Mouse (Mus musculus): ENCODE results near the gene Dgki. TPM values are rescaled to one million over a fixed set of nuclear protein-coding genes. Genes with fewer than 3 reads are reported as not detected.

The Dgki gene
- total and polyA plus RNA-seq, 3 experiments = 0.05 TPM; not detected in 2

- Histone ChIP-seq H3K4me3 (ENCODE audit: low read depth, low read length) (no peak overlapping the region), H3K36me3 (replicated peaks) (no peaks in the 10 kb centered on the region), H3K4me1 (ENCODE audit: insufficient read depth, low read depth, low read length) (no peaks in the 10 kb centered on the region), H3K9me3 (replicated peaks) (no peaks in the 10 kb centered on the region; the same call in 1 of the 2 replicates), H3K27me3 (ENCODE audit: insufficient read depth, low read length) (no peaks in the 10 kb centered on the region)
- no peak for TF ChIP-seq POLR2AphosphoS5 (IDR thresholded peaks at IDR 0.05; ENCODE audit: insufficient replicate concordance, low read depth, low read length)
- no peak for TF ChIP-seq CTCF (IDR thresholded peaks at IDR 0.05; ENCODE audit: low read depth, low read length)
- TF ChIP-seq GATA2 (IDR thresholded peaks at IDR 0.05; ENCODE audit: borderline replicate concordance, low read depth, low read length) = no peak
- no peak for TF ChIP-seq TAL1 (conservative IDR thresholded peaks at IDR 0.05; ENCODE audit: low read depth, low read length)
- no peak for TF ChIP-seq GATA1 (IDR thresholded peaks at IDR 0.05; ENCODE audit: borderline replicate concordance, low read length)
- ATAC-seq (ENCODE audit: extremely low read depth, insufficient number of reproducible peaks, low FRiP score, poor library complexity, severe bottlenecking) (no peak), DNase-seq (ENCODE audit: low spot score) (no peak)
Observed at GRCm38 (mm10) chr6:37195766-37196165, 104.2 kb downstream of the Dgki start.

GRCm38 (mm10) chr6:37181961-37182360, 118.0 kb downstream of the Dgki start:
- Histone ChIP-seq H3K36me3 (replicated peaks) (no peaks in the 10 kb centered on the region), H3K4me1 (ENCODE audit: insufficient read depth, low read depth, low read length) (no peaks in the 10 kb centered on the region), H3K4me3 (ENCODE audit: low read depth, low read length) (no peak overlapping the region), H3K9me3 (replicated peaks) (0 out of 2 replicates have a peak, but pooled peaks cover 4% of the 10 kb centered on the region), H3K27me3 (ENCODE audit: insufficient read depth, low read length) (no peaks in the 10 kb centered on the region)
- DNase-seq (ENCODE audit: low spot score) (no peak), ATAC-seq (ENCODE audit: extremely low read depth, insufficient number of reproducible peaks, low FRiP score, poor library complexity, severe bottlenecking) (no peak)
- TF ChIP-seq POLR2AphosphoS5 (IDR thresholded peaks at IDR 0.05; ENCODE audit: insufficient replicate concordance, low read depth, low read length) (no peak), GATA1 (IDR thresholded peaks at IDR 0.05; ENCODE audit: borderline replicate concordance, low read length) (no peak), CTCF (IDR thresholded peaks at IDR 0.05; ENCODE audit: low read depth, low read length) (no peak), TAL1 (conservative IDR thresholded peaks at IDR 0.05; ENCODE audit: low read depth, low read length) (no peak)

- no peaks in the 10 kb centered on the region for H3K36me3 ChIP-seq (replicated peaks)
- no peak overlapping the region for H3K4me3 ChIP-seq (ENCODE audit: low read depth, low read length)
- no peak for ATAC-seq (ENCODE audit: extremely low read depth, insufficient number of reproducible peaks, low FRiP score, poor library complexity, severe bottlenecking)
- no peaks in the 10 kb centered on the region for H3K4me1 ChIP-seq (ENCODE audit: insufficient read depth, low read depth, low read length)
- DNase-seq (ENCODE audit: low spot score) = no peak
- no peaks in the 10 kb centered on the region for H3K9me3 ChIP-seq (replicated peaks)
- H3K27me3 ChIP-seq (ENCODE audit: insufficient read depth, low read length) = no peaks in the 10 kb centered on the region
- TF ChIP-seq GATA2 (IDR thresholded peaks at IDR 0.05; ENCODE audit: borderline replicate concordance, low read depth, low read length) = no peak
- no peak for TF ChIP-seq TAL1 (conservative IDR thresholded peaks at IDR 0.05; ENCODE audit: low read depth, low read length)
- no peak for TF ChIP-seq CTCF (IDR thresholded peaks at IDR 0.05; ENCODE audit: low read depth, low read length)
- TF ChIP-seq GATA1 (IDR thresholded peaks at IDR 0.05; ENCODE audit: borderline replicate concordance, low read length) = no peak
- no peak for TF ChIP-seq POLR2AphosphoS5 (IDR thresholded peaks at IDR 0.05; ENCODE audit: insufficient replicate concordance, low read depth, low read length)
Observed at GRCm38 (mm10) chr6:37171149-37171832, 128.7 kb downstream of the Dgki start.

GRCm38 (mm10) chr6:37158880-37159279, 141.1 kb downstream of the Dgki start:
- no peaks in the 10 kb centered on the region for H3K4me1 ChIP-seq (ENCODE audit: insufficient read depth, low read depth, low read length)

GRCm38 (mm10) chr6:37154051-37154450, 145.9 kb downstream of the Dgki start:
- TF ChIP-seq GATA2 (IDR thresholded peaks at IDR 0.05; ENCODE audit: borderline replicate concordance, low read depth, low read length) (no peak), POLR2AphosphoS5 (IDR thresholded peaks at IDR 0.05; ENCODE audit: insufficient replicate concordance, low read depth, low read length) (no peak), TAL1 (conservative IDR thresholded peaks at IDR 0.05; ENCODE audit: low read depth, low read length) (no peak), CTCF (IDR thresholded peaks at IDR 0.05; ENCODE audit: low read depth, low read length) (no peak), GATA1 (IDR thresholded peaks at IDR 0.05; ENCODE audit: borderline replicate concordance, low read length) (no peak)
- ATAC-seq (ENCODE audit: extremely low read depth, insufficient number of reproducible peaks, low FRiP score, poor library complexity, severe bottlenecking) (no peak), DNase-seq (ENCODE audit: low spot score) (no peak)
- H3K4me3 ChIP-seq (ENCODE audit: low read depth, low read length) = no peak overlapping the region
- no peaks in the 10 kb centered on the region for H3K9me3 ChIP-seq (replicated peaks)
- H3K4me1 ChIP-seq (ENCODE audit: insufficient read depth, low read depth, low read length) = no peaks in the 10 kb centered on the region
- no peaks in the 10 kb centered on the region for H3K27me3 ChIP-seq (ENCODE audit: insufficient read depth, low read length)
- H3K36me3 ChIP-seq (replicated peaks) = no peaks in the 10 kb centered on the region

More at GRCm38 (mm10) chr6:37158880-37159279, 141.1 kb downstream of the Dgki start:
- ATAC-seq (ENCODE audit: extremely low read depth, insufficient number of reproducible peaks, low FRiP score, poor library complexity, severe bottlenecking) (no peak), DNase-seq (ENCODE audit: low spot score) (no peak)
- Histone ChIP-seq H3K36me3 (replicated peaks) (no peaks in the 10 kb centered on the region), H3K9me3 (replicated peaks) (no peaks in the 10 kb centered on the region), H3K4me3 (ENCODE audit: low read depth, low read length) (no peak overlapping the region), H3K27me3 (ENCODE audit: insufficient read depth, low read length) (no peaks in the 10 kb centered on the region)
- no peak for TF ChIP-seq POLR2AphosphoS5 (IDR thresholded peaks at IDR 0.05; ENCODE audit: insufficient replicate concordance, low read depth, low read length)
- TF ChIP-seq GATA1 (IDR thresholded peaks at IDR 0.05; ENCODE audit: borderline replicate concordance, low read length) = no peak
- no peak for TF ChIP-seq TAL1 (conservative IDR thresholded peaks at IDR 0.05; ENCODE audit: low read depth, low read length)
- no peak for TF ChIP-seq GATA2 (IDR thresholded peaks at IDR 0.05; ENCODE audit: borderline replicate concordance, low read depth, low read length)
- no peak for TF ChIP-seq CTCF (IDR thresholded peaks at IDR 0.05; ENCODE audit: low read depth, low read length)

- no peak for TF ChIP-seq GATA2 (IDR thresholded peaks at IDR 0.05; ENCODE audit: borderline replicate concordance, low read depth, low read length)
- TF ChIP-seq CTCF (IDR thresholded peaks at IDR 0.05; ENCODE audit: low read depth, low read length) = no peak
- no peak for ATAC-seq (ENCODE audit: extremely low read depth, insufficient number of reproducible peaks, low FRiP score, poor library complexity, severe bottlenecking)
- no peaks in the 10 kb centered on the region for H3K27me3 ChIP-seq (ENCODE audit: insufficient read depth, low read length)
- DNase-seq (ENCODE audit: low spot score) = no peak
- H3K4me3 ChIP-seq (ENCODE audit: low read depth, low read length) = no peak overlapping the region
- H3K36me3 ChIP-seq (replicated peaks) = no peaks in the 10 kb centered on the region
- H3K4me1 ChIP-seq (ENCODE audit: insufficient read depth, low read depth, low read length) = no peaks in the 10 kb centered on the region
- H3K9me3 ChIP-seq (replicated peaks) = no peaks in the 10 kb centered on the region
Observed at GRCm38 (mm10) chr6:37150483-37150882, 149.5 kb downstream of the Dgki start.
